Mouse (Mus musculus): Measurements from ENCODE around the gene C1qc. TPM values are rescaled to one million over a fixed set of nuclear protein-coding genes. Genes with fewer than 3 reads are reported as not detected.

The C1qc gene
- total RNA-seq, 2 experiments from 2014 or later: 32.7 to 33.5 TPM

GRCm38 (mm10) chr4:136855081-136855480 is 37.8 kb downstream of the C1qc start:
- DNase-seq (ENCODE audit: low spot score in 2 of 2): no peak

DNA sequence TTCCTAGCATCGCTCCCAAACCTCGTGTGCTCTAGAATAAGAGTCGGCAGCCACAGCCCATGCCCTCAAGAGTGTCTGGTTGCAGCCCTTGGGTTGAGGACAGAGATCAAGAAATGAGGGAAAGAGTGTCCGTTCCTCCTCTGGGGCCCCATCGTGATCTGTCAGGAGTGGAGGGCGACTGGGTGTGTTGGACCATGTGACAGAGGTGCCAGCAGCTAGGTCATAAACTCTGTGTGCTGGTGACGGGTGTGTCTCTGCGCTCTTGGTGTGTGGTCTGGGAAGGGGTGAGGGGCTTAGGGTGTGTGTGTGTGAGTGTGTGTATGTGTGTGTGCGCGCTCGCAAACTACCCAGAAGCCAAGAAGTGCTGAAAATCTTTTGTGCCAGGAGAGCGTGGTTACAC is 39.9 kb downstream of the C1qc start:
- no peak for DNase-seq (ENCODE audit: low spot score in 2 of 2)

- no peak for DNase-seq (ENCODE audit: low spot score in 2 of 2)
Observed at GRCm38 (mm10) chr4:136852119-136852518, 40.7 kb downstream of the C1qc start.

- no peak for DNase-seq (ENCODE audit: low spot score in 2 of 2)
Observed at GRCm38 (mm10) chr4:136848565-136848964, 44.3 kb downstream of the C1qc start.

GRCm38 (mm10) chr4:136847166-136847565 is 45.7 kb downstream of the C1qc start:
- DNase-seq (ENCODE audit: low spot score in 2 of 2): no peak

DNA sequence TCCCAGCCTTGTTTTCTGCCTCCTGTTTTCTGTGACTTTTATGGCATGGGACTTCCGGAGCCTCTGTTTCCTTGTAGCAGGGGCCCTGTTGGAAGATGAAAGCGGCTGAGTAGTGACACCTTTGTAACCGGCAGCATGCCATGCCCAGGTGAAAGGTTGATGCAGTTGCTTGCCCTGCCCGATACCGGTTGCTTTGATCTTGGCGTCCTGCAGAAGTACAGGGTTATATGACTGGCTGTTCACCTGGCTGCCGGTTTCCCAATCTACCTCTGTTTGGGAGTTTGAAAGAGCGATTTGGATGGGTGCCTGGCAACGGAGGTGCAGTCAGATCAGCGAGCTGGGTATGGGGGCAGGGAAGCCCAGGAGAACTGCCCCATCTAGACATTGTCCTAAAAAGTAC is 50.1 kb downstream of the C1qc start:
- DNase-seq (ENCODE audit: low spot score in 2 of 2): no peak

- DNase-seq (ENCODE audit: low spot score in 2 of 2): no peak
Observed at GRCm38 (mm10) chr4:136842033-136842432, 50.8 kb downstream of the C1qc start.

DNA sequence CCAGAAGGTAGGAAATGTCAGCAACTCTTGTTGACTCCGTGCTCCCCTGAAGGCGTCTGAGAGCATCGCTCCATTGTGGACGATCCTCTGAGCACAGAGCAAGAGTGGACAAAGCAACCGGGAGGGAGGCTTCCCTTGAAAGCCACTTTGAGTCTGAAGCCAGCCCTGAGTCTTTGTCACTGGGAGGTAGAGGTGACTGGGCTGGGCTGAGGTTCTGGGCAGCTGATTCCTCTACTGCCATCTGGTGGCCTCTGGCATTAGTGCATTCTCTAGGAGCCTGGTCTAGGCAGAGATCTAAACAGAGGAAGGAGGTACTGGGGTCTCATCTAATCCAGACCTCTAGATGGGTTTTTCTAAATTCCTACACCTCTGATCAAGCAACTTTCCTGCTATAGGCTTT is 51.8 kb downstream of the C1qc start:
- peak; percentile 60 to 74 for DNase-seq (ENCODE audit: low spot score in 2 of 2)

Other genes with a start within 250 kb of the C1qc start
- gene Ephb2, start 57.1 kb downstream of the C1qc start, total RNA-seq (2021): 10 to 100 TPM; 12.3 to 13.5 TPM
- gene C1qb, start 6.9 kb downstream of the C1qc start, total RNA-seq (2021): 10 to 100 TPM; 33.7 to 39.4 TPM
- gene C1qa, start 5.7 kb upstream of the C1qc start, total RNA-seq (2021): 10 to 100 TPM; 32.4 to 36.3 TPM
- gene Epha8, start 63.8 kb upstream of the C1qc start, total RNA-seq (2021): under 1 TPM; 0.08 to 0.10 TPM
- gene Zbtb40, start 155.7 kb upstream of the C1qc start, total RNA-seq (2021): 1 to 10 TPM; 6.9 to 9.1 TPM

Measured in gastrocnemius, postnatal 4 days (tissue).